Comparison of ENCODE assay signal across 8 mouse cellular contexts in genomic region chr5:29293194-29293593, GRCm38 (mm10).
A peak's percentile ranks its signal among the peaks of the same experiment; 100 is the strongest.
DNase-seq lines count a peak whose midpoint lies in the region; ATAC-seq and TF ChIP-seq lines count a peak whose summit lies in the region.

No protein-coding gene starts in this region.

- ATAC-seq in midbrain, embryonic 16.5 days: no peak

- H3K27me3 ChIP-seq in midbrain, embryonic 10.5 days (ENCODE audit: low read depth, poor library complexity, severe bottlenecking): no peaks in the 10 kb centered on the region
- H3K27me3 ChIP-seq in midbrain, embryonic 16.5 days (ENCODE audit: control insufficient read depth, insufficient read depth, low read depth, low read length): no peaks in the 10 kb centered on the region

- H3K4me3 ChIP-seq in midbrain, embryonic 10.5 days: no peak overlapping the region
- H3K4me3 ChIP-seq in midbrain, embryonic 16.5 days (ENCODE audit: low read depth, low read length): no peak overlapping the region
- no peak overlapping the region for H3K4me3 ChIP-seq in cortical plate, adult 2 months (ENCODE audit: insufficient read depth, low read length)

- no peaks in the 10 kb centered on the region for H3K4me1 ChIP-seq in midbrain, embryonic 10.5 days
- no peaks in the 10 kb centered on the region for H3K4me1 ChIP-seq in midbrain, embryonic 16.5 days (ENCODE audit: control insufficient read depth, insufficient read depth, low read length)
- H3K4me1 ChIP-seq in cortical plate, adult 2 months (ENCODE audit: control insufficient read depth, insufficient read depth, low read length): no peaks in the 10 kb centered on the region

- no peak overlapping the region for H3K4me2 ChIP-seq in midbrain, embryonic 16.5 days (ENCODE audit: low read length)

- no peak for TF ChIP-seq POLR2A in cortical plate, adult 2 months (IDR thresholded peaks at IDR 0.05; ENCODE audit: extremely low read depth, insufficient read depth, low read length)

- no peak overlapping the region for H3K9ac ChIP-seq in midbrain, embryonic 16.5 days (ENCODE audit: low read depth, low read length)

- TF ChIP-seq CTCF in cortical plate, adult 2 months (IDR thresholded peaks at IDR 0.05; ENCODE audit: extremely low read depth, insufficient read depth, low read length): peak; percentile 87

- no peak overlapping the region for H3K27ac ChIP-seq in midbrain, embryonic 10.5 days (replicated peaks)
- H3K27ac ChIP-seq in midbrain, embryonic 16.5 days (ENCODE audit: low read length): no peak overlapping the region
- no peak overlapping the region for H3K27ac ChIP-seq in cortical plate, adult 2 months (ENCODE audit: insufficient read depth, low read length)

- peak; percentile 56 for DNase-seq in midbrain, embryonic 10.5 days (ENCODE audit: low spot score)
- peak; percentile 44 for DNase-seq in adipocyte (ENCODE audit: low spot score)
- peak; percentile 73 for DNase-seq in heart, postnatal 4 days
- DNase-seq in left cerebral cortex, postnatal 36 days (ENCODE audit: low spot score in 2 of 2): peak; percentile 25 to 34
- peak; percentile 62 for DNase-seq in retina, postnatal 1 day
- peak; percentile 51 for DNase-seq in urinary bladder, postnatal 25 days (ENCODE audit: low spot score)

- H3K36me3 ChIP-seq in midbrain, embryonic 10.5 days: no peaks in the 10 kb centered on the region; the same call in 1 of the 2 replicates
- H3K36me3 ChIP-seq in midbrain, embryonic 16.5 days (ENCODE audit: control insufficient read depth, insufficient read depth, low read length): no peaks in the 10 kb centered on the region

- intact Hi-C loops in left cerebral cortex, postnatal 36 days (cut with DNase I): no loop called here

- 25% methylated on average over 2 of the region's 2 CpGs for WGBS in midbrain, embryonic 10.5 days
- WGBS in midbrain, embryonic 16.5 days: 25% methylated on average over 2 of the region's 2 CpGs

- H3K9me3 ChIP-seq in midbrain, embryonic 10.5 days (replicated peaks): no peaks in the 10 kb centered on the region
- no peaks in the 10 kb centered on the region for H3K9me3 ChIP-seq in midbrain, embryonic 16.5 days (replicated peaks; ENCODE audit: control insufficient read depth, low read length, poor library complexity, severe bottlenecking)
